Mouse (Mus musculus): ENCODE results near the gene Vps37c. TPM values are rescaled to one million over a fixed set of nuclear protein-coding genes. Genes with fewer than 3 reads are reported as not detected.

Gene Vps37c
- polyA plus RNA-seq, 1 experiment from 2014 or later, result 33.1 TPM

GRCm38 (mm10) chr19:10707881-10708280, 19.3 kb downstream of the Vps37c start:
- H3K9me3 ChIP-seq (ENCODE audit: low read depth, low read length), result no peaks in the 10 kb centered on the region
- H3K27ac ChIP-seq (ENCODE audit: low read depth), result no peak overlapping the region
- DNase-seq, result no peak
- peaks cover 38% of the 10 kb centered on the region for H3K36me3 ChIP-seq (ENCODE audit: insufficient read depth)
- TF ChIP-seq CTCF (IDR thresholded peaks at IDR 0.05; ENCODE audit: low read depth), result no peak
- no peak for ATAC-seq (ENCODE audit: insufficient read depth)
- H3K27me3 ChIP-seq (ENCODE audit: insufficient read depth, low read length), result no peaks in the 10 kb centered on the region
- no peak overlapping the region for H3K4me3 ChIP-seq (ENCODE audit: low read depth, low read length)
- no peak overlapping the region for H3K9ac ChIP-seq
- H3K4me2 ChIP-seq, result no peak overlapping the region
- no peaks in the 10 kb centered on the region for H3K4me1 ChIP-seq (ENCODE audit: insufficient read depth)
- WGBS, result 81% methylated on average over 1 of the region's 1 CpGs

- Histone ChIP-seq H3K27ac (ENCODE audit: low read depth) (no peak overlapping the region), H3K27me3 (ENCODE audit: insufficient read depth, low read length) (no peaks in the 10 kb centered on the region), H3K4me3 (ENCODE audit: low read depth, low read length) (no peak overlapping the region), H3K9me3 (ENCODE audit: low read depth, low read length) (no peaks in the 10 kb centered on the region), H3K4me2 (no peak overlapping the region), H3K4me1 (ENCODE audit: insufficient read depth) (no peaks in the 10 kb centered on the region), H3K9ac (no peak overlapping the region; the same call in 1 of the 2 replicates), H3K36me3 (ENCODE audit: insufficient read depth) (peaks cover 48% of the 10 kb centered on the region)
- no peak for TF ChIP-seq CTCF (IDR thresholded peaks at IDR 0.05; ENCODE audit: low read depth)
- no peak for ATAC-seq (ENCODE audit: insufficient read depth)
- 65% methylated on average over 6 of the region's 6 CpGs for WGBS
- DNase-seq, result no peak
Measured at GRCm38 (mm10) chr19:10708900-10709299, 20.4 kb downstream of the Vps37c start.

- Histone ChIP-seq H3K27me3 (ENCODE audit: insufficient read depth, low read length) (no peaks in the 10 kb centered on the region), H3K4me2 (no peak overlapping the region), H3K4me3 (ENCODE audit: low read depth, low read length) (no peak overlapping the region), H3K4me1 (ENCODE audit: insufficient read depth) (no peaks in the 10 kb centered on the region), H3K9ac (no peak overlapping the region; the same call in 1 of the 2 replicates), H3K36me3 (ENCODE audit: insufficient read depth) (peaks cover 52% of the 10 kb centered on the region), H3K9me3 (ENCODE audit: low read depth, low read length) (no peaks in the 10 kb centered on the region), H3K27ac (ENCODE audit: low read depth) (0 out of 2 replicates have a peak overlapping the region, but pooled peaks have one; percentile 31)
- 22% methylated on average over 8 of the region's 8 CpGs for WGBS
- DNase-seq, result peak; percentile 97
- TF ChIP-seq CTCF (IDR thresholded peaks at IDR 0.05; ENCODE audit: low read depth), result peak; percentile 99
- peak; percentile 88 for ATAC-seq (ENCODE audit: insufficient read depth)
Measured at GRCm38 (mm10) chr19:10709360-10710087, 21.0 kb downstream of the Vps37c start.

GRCm38 (mm10) chr19:10710088-10710511, 21.6 kb downstream of the Vps37c start:
- H3K27ac ChIP-seq (ENCODE audit: low read depth), result 0 out of 2 replicates have a peak overlapping the region, but pooled peaks have one; percentile 31
- peak; percentile 77 for TF ChIP-seq CTCF (IDR thresholded peaks at IDR 0.05; ENCODE audit: low read depth)
- H3K9ac ChIP-seq, result no peak overlapping the region
- WGBS, result 78% methylated on average over 9 of the region's 9 CpGs
- no peaks in the 10 kb centered on the region for H3K4me1 ChIP-seq (ENCODE audit: insufficient read depth)
- H3K4me2 ChIP-seq, result no peak overlapping the region
- peak; percentile 42; the same call in 1 of the 2 replicates for ATAC-seq (ENCODE audit: insufficient read depth)
- H3K27me3 ChIP-seq (ENCODE audit: insufficient read depth, low read length), result no peaks in the 10 kb centered on the region
- H3K36me3 ChIP-seq (ENCODE audit: insufficient read depth), result peaks cover 52% of the 10 kb centered on the region
- DNase-seq, result peak; percentile 76
- no peak overlapping the region for H3K4me3 ChIP-seq (ENCODE audit: low read depth, low read length)
- no peaks in the 10 kb centered on the region for H3K9me3 ChIP-seq (ENCODE audit: low read depth, low read length)

DNA sequence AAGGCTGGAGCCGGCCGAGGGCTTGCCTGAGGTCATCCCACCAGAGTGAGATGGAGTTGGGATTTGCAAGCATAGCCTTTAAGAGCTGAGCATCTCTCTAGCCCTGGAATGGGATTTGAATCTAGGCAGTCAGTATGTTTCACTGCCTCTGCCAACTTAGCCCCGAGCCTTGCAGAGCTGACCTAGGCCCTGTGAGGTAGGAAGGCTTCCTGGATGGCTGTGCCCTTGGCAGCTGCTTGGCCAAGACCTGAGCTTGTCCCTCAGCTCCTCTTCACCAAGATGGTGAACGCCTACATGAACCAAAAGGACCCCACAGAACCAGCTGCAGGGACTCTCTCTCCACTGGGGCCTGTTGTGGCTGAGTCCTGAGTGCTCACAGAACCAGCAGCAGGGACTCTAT, 22.2 kb downstream of the Vps37c start:
- TF ChIP-seq CTCF (IDR thresholded peaks at IDR 0.05; ENCODE audit: low read depth), result no peak
- no peaks in the 10 kb centered on the region for H3K9me3 ChIP-seq (ENCODE audit: low read depth, low read length)
- no peak overlapping the region for H3K4me2 ChIP-seq
- H3K27ac ChIP-seq (ENCODE audit: low read depth), result no peak overlapping the region
- DNase-seq, result no peak
- no peak overlapping the region for H3K9ac ChIP-seq
- peaks cover 52% of the 10 kb centered on the region for H3K36me3 ChIP-seq (ENCODE audit: insufficient read depth)
- 92% methylated on average over 4 of the region's 4 CpGs for WGBS
- H3K4me3 ChIP-seq (ENCODE audit: low read depth, low read length), result no peak overlapping the region
- H3K4me1 ChIP-seq (ENCODE audit: insufficient read depth), result no peaks in the 10 kb centered on the region
- H3K27me3 ChIP-seq (ENCODE audit: insufficient read depth, low read length), result no peaks in the 10 kb centered on the region
- no peak for ATAC-seq (ENCODE audit: insufficient read depth)

GRCm38 (mm10) chr19:10712194-10712593, 23.7 kb downstream of the Vps37c start:
- DNase-seq (no peak), ATAC-seq (ENCODE audit: insufficient read depth) (no peak)
- Histone ChIP-seq H3K4me1 (ENCODE audit: insufficient read depth) (no peaks in the 10 kb centered on the region), H3K27me3 (ENCODE audit: insufficient read depth, low read length) (no peaks in the 10 kb centered on the region), H3K36me3 (ENCODE audit: insufficient read depth) (peaks cover 45% of the 10 kb centered on the region), H3K4me3 (ENCODE audit: low read depth, low read length) (no peak overlapping the region), H3K9ac (no peak overlapping the region), H3K9me3 (ENCODE audit: low read depth, low read length) (no peaks in the 10 kb centered on the region), H3K27ac (ENCODE audit: low read depth) (no peak overlapping the region), H3K4me2 (no peak overlapping the region)
- TF ChIP-seq CTCF (IDR thresholded peaks at IDR 0.05; ENCODE audit: low read depth), result no peak
- 92% methylated on average over 7 of the region's 7 CpGs for WGBS

GRCm38 (mm10) chr19:10712646-10713045, 24.1 kb downstream of the Vps37c start:
- 93% methylated on average over 12 of the region's 12 CpGs for WGBS
- Histone ChIP-seq H3K27ac (ENCODE audit: low read depth) (no peak overlapping the region), H3K9me3 (ENCODE audit: low read depth, low read length) (no peaks in the 10 kb centered on the region), H3K4me3 (ENCODE audit: low read depth, low read length) (no peak overlapping the region), H3K4me1 (ENCODE audit: insufficient read depth) (no peaks in the 10 kb centered on the region), H3K4me2 (no peak overlapping the region), H3K9ac (no peak overlapping the region), H3K27me3 (ENCODE audit: insufficient read depth, low read length) (no peaks in the 10 kb centered on the region), H3K36me3 (ENCODE audit: insufficient read depth) (peaks cover 41% of the 10 kb centered on the region)
- TF ChIP-seq CTCF (IDR thresholded peaks at IDR 0.05; ENCODE audit: low read depth), result no peak
- no peak for ATAC-seq (ENCODE audit: insufficient read depth)
- no peak for DNase-seq
